Mouse (Mus musculus) neural tube, embryonic 14.5 days (tissue): ENCODE data around the gene Rpia. TPM values are rescaled to one million over a fixed set of nuclear protein-coding genes. Genes with fewer than 3 reads are reported as not detected.

Experiments used
- polyA plus RNA-seq: library from polyadenylated mRNA; unstranded; fragments of >200 nt; fragmentation: Nextera tagmentation; extraction: Ambion mirVana; gene quantifications from 2 replicates; pipeline ENCODE4 v1.2.1, GENCODE M21; 2014

Rpia gene
- polyA plus RNA-seq, 1 experiment from 2014 or later: 4.5 TPM

Other genes with a start within 250 kb of the Rpia start
- 12.4 and 15.7 TPM in 2 replicates for gene Eif2ak3, start 52.3 kb upstream of the Rpia start, polyA plus RNA-seq
- not detected in 2 replicates for gene Tex37, start 126.7 kb upstream of the Rpia start, polyA plus RNA-seq
- gene Foxi3, start 164.3 kb upstream of the Rpia start, polyA plus RNA-seq: not detected in 2 replicates